Mouse (Mus musculus): ENCODE data around the gene AC129217.1.
"Not testable (repeated sequence)": the region's sequence is repeated elsewhere in the genome, so short reads cannot be mapped to it uniquely, and the experiment has no call there.

The AC129217.1 gene

DNA sequence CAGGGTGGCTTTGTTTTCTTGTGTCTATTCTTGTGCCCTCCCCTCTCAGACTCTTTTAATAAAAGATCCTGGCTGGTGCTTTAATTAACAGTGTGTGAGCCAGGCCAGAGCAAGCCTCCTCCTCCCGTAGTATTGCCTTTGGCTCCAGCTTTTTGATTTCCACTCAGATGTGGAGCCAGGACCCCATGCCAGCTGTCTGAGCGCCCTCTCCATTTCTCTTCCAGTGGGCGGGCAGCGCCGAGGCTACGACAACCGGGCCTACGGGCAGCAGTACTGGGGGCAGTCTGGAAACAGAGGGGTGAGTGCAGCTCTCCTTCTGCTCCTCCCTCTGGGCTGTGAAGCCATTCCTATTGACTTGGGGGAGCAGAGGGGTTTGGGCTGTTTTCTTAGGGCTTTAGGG is 1.1 kb downstream of the AC129217.1 start:
- no peak for DNase-seq (ENCODE audit: low spot score in 2 of 2)

DNA sequence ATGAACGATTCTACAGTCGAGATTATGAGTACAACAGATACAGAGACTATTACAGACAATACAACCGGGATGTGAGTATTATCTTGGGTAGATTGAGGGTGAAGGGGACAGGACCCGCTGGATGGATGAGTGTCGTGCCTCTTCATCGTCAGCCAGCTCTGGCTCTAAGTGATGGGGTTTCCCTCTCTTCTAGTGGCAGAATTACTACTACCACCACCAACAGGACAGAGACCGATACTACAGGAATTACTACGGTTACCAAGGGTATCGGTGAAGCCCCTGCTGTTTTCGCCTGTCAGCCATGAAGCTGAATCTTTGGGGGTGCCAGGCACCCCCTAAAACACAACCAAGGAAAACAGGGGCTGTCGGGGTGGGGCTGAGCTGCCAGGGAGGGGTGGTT is 1.7 kb downstream of the AC129217.1 start:
- DNase-seq (ENCODE audit: low spot score in 2 of 2), result no peak

DNA sequence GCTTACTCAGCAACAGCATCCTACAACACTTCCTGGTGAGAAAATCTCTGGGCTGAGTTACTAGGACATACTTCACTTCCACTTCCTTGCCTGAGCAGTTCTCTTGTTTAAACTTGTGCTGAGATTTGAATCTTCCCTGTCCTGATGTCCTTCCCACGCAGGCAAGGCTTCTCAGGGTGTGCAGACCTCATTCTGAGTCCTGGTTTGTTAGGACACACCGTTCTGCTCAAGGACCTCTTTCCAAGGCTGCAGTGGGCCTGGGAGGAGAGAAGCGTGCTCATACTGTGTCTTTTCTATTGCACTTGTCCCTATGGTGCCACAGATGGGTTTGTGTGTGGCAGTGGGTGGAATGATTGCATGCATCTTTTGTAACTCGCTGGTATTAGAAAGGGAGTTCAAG is 3.4 kb downstream of the AC129217.1 start:
- no peak for DNase-seq (ENCODE audit: low spot score in 2 of 2)

DNA sequence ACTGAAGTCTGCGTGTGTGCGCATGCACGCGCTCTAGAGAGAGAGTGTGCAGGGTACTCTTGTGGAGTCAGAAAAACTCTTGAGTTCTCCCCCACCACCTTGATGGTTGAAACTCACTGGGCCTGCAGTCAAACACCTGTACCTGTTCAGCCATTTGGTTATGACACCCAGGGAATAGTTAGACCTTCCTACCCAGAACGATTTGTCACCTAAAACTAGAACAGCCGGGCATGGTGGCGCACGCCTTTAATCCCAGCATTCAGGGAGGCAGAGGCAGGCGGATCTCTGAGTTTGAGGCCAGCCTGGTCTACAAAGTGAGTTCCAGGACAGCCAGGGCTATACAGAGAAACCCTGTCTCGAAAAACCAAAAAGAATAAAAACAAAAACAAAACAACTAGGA is 6.8 kb downstream of the AC129217.1 start:
- not testable (repeated sequence) for DNase-seq (ENCODE audit: low spot score in 2 of 2)

DNA sequence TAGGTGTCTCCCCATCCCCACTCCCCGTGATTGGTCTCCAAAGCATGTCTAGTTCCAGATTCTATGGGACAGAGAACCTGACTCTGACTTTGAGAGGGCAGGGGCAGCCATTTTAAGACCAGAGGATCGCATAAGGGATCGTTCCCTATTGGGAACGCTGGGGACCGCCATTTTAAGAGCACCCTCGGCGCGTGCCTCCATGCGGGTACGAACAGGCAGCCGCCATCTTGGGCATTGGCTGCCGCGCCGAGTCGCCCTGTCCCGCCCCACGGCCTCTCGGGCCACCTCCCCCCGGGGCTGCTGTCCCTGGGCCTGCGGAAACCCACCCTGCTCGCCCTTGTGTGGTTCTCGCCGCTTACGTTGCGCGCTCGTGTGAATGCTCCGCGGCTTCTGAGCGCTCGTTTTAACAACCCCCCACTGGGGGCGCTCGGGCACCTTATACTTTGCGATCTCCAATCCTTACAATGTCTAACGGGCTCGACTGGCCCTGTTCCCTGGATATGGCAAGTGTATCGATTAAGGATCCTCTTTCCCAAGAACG is 7.7 kb downstream of the AC129217.1 start, which contains the start of gene Bscl2:
Bscl2 (plus strand) TSS at position 217 of the 541 bp plus-strand sequence.
- DNase-seq (ENCODE audit: low spot score in 2 of 2), result peak; percentile 85 to 92

DNA sequence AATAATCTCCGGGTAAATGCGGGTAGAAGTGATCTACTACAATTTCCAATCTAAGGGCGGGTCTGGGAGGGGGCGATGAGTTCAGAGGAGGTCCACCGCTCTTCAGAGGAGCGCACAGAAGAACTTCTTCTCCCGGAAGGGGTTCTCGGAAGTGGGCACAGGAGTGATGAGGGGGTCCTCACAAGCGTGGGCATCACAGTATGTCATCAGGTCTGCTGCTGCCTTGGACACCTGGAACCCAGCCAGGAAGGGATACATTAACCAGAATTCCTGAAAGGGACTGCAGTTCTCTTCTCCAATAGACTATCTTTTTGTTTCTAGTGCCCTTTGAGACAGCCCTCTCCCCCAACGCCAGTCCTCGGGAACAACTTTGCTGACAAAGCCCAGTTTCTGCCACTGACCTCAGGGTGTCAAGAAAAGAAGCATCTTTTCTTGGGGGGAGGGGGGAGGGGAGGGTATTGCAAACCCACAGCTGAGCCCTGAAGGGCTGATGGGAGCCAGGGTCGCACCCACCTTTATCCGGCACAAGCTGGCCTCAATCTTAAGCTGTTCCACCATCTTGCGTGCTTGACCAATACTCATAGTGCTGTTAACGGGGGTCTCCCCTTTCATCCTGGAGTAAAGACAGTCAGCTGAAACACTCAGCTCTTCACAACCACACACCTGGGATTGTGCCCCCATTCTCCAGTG is 8.6 kb downstream of the AC129217.1 start:
- peak in 1 of 2 experiments; percentile 43 for DNase-seq (ENCODE audit: low spot score in 2 of 2)

DNA sequence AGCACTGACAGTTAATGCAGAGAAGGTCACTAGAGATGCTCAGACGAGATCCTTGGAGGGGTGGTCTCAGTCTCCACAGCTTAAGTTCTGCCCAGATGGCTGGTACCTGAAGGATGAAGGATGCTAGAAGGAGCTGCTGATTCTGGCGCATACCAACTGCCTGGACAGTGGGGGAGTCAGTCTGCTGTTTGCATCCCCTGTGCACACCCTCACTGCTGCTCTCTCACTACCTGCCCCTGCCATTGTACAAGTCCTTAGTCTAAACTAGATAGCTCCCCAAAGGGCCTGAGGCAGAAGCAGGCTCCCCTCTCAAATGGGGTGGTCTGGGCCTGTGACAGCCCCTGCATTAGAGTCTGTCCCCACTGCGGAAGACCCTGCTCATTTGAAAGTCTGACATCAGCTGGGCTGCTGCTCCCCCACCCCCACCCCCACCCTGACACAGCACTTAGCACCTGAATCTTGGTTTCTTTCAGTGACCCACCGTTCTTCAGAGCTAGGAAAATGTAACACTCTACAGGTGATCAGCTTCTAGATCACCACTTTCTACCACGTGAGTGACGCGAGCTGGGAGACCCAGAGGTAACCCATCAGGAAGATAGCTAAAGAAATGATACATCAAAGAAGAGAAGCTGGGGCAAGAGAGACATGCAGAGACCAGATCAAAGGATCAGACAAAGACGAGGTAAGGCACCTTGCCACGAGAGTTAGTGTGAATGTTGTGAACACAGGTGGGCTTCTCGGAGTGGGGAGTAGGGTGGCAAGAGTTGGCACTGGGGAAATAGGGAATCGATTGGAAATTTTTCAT is 9.7 kb downstream of the AC129217.1 start, which contains the start of gene Gng3:
Gng3 (minus strand) TSS at position 92 of the 805 bp plus-strand sequence.
- peak; percentile 90 for DNase-seq (ENCODE audit: low spot score in 2 of 2)

DNA sequence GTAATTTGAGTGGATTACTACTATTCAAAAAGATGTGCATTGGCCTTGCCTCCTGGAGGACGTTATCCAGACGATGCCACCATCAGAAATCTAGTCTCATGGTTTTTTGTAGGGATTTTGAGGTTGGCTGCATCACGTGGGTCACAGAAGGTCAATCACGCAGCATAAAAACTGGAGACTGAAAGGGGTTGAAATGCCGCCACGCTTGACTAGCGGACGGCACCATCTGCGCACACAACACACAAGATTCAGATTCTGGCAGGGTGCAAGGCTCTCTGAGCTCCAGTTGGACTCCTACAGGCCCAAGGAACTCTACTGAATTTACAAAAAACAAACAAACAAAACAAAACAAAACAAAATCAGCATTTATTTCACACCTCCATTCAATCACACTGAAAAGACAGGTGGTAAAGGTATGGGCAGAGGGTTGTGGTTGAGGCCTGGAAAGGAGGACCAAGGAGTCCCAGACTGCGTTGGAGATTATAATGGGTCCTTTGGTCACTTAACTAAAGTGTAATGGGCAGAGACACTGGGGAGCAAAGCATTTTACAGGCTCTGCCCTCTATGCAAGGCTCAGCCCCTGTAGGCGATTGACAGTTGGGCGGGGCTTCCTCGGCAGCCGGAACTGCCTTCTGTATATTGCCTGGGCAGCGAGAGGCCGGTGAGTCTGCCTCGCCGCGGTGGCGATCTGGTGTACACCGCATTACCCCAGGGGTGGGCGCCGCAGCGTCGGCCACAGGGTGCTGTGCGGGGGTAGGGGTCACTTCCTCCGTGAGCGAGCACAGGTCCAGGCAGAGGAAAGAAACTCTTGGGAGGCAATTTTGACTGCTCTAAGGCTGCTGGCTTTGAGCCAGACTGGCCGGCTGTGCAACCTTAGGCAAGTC is 10.6 kb downstream of the AC129217.1 start:
- peak; percentile 78 to 82 for DNase-seq (ENCODE audit: low spot score in 2 of 2)

DNA sequence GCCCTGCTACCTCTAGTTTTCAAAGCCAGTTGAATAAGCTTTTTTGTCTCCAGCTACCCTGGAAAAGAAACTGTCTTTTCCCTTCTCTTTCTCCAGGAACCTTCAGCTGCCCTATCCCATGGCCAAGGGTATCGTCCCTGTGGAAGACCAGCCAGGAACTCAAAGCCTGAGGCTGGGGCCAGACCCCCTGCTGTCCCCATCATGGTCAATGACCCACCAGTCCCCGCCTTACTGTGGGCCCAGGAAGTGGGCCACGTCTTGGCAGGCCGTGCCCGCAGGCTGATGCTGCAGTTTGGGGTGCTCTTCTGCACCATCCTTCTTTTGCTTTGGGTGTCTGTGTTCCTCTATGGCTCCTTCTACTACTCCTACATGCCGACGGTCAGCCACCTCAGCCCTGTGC is 11.4 kb downstream of the AC129217.1 start:
- no peak for DNase-seq (ENCODE audit: low spot score in 2 of 2)

DNA sequence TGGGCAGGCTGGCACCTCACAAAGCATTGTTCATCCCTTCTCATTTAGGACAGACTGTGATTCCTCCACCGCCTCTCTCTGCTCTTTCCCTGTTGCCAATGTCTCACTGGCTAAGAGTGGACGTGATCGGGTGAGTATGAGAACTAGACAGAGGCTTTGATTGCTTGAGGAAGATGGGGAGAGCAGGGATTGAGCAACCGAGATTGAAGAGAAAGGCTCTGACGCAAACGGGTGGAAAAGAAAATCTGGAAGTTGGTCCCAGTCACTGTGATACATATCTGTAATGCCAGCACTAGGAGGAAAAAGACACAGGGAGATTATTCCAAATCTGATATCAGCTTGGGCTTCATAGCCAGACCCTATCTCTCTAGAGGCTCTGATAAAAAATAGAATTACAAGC is 13.4 kb downstream of the AC129217.1 start:
- no peak for DNase-seq (ENCODE audit: low spot score in 2 of 2)

DNA sequence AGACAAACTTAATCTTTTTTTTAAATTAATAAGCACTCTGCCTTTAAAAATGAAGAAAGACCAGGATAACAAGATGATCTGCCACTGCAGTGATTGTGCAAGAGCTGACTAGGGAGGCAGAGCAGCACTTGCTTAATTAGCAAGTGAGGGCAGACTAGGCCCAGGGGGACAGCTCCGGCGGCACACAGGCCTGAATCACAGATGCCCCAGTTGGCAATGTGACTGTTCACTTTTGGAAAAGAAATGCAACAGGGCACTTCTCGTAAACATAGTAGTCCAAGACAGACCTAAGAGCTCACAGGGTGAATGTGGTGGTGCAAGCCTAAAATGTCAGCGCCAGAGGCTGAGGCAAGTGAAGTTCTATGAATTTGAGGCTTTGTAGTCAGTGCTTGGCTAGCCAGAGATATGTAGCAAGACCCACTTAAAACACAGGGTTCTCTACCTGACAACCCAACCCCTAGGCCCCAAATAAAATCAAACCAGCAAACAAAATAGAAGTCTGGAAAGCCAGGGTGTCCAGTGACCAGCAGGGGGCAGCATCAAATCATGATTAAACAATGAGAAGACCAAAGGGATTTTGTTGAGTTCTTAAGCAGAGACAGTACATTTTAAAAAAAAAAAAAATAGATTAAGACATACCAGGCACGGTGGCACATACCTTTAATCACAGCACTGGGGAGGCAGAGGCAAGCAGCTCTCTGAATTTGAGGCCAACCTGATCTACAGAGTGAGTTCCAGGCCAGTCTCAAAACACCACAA is 15.0 kb downstream of the AC129217.1 start:
- DNase-seq (ENCODE audit: low spot score in 2 of 2), result peak; percentile 85 to 88

DNA sequence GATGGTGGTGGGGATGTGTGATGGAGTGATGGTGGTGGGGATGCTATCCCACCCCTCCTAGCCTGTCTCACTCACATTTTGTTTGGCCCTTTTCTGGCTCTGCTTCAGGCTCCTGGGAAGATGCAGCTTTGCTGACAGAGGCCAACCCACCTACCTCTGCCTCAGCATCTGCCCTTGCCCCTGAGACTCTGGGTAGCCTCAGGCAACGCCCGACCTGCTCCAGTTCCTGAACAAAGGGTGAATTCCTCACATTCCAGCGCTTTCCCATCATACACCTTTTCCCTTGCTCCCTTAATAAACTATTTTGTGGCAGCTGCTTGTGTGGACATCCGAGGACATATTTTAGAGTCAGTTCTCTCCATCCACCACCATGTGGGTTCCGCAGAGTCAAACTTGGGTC is 18.8 kb downstream of the AC129217.1 start:
- no peak for DNase-seq (ENCODE audit: low spot score in 2 of 2)

DNA sequence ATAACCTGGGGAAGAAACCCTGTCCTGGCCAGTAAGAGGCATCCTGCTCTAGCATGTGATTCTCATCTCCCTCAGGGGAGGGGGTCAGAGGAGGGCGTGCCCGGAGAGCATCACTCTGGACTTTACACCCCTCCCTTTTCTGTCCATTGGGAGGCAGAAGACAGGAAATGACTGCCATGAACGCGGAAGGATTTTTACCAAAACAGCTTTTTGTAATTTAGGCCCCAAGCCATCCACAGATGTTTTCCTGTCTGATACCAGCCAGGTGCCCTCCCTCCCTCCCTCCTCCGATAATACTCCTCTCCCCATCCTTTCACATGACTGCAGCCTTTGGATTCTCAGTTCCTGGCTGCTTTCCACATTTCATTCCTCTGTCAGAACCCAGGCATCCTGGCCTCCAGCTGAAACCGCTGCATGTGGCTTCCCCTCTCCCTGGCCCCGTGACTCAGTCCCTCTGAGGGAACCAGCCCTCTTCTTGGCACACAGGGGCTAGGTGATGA is 20.9 kb downstream of the AC129217.1 start, which contains the start of gene Lrrn4cl:
Lrrn4cl (plus strand) TSS at position 367 of the 500 bp plus-strand sequence.
- DNase-seq (ENCODE audit: low spot score in 2 of 2), result no peak

DNA sequence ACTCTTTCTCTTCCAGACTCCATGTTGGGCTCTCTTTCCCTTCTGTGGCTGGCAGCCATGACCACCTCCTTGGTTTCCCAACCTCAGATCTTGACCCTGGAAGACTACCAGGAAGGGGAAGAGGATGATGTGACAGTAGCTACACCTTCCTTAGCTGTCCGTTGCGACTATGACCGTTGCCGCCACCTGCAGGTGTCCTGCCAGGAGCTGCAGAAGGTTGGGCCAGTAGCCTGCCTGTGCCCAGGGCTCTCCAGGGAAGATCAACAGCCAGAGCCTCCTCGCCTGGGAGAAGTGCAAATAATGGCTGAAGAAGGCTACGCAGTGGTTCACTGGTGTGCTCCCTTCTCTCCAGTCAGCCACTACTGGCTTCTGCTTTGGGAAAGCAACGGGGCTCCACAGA is 22.1 kb downstream of the AC129217.1 start:
- no peak for DNase-seq (ENCODE audit: low spot score in 2 of 2)

DNA sequence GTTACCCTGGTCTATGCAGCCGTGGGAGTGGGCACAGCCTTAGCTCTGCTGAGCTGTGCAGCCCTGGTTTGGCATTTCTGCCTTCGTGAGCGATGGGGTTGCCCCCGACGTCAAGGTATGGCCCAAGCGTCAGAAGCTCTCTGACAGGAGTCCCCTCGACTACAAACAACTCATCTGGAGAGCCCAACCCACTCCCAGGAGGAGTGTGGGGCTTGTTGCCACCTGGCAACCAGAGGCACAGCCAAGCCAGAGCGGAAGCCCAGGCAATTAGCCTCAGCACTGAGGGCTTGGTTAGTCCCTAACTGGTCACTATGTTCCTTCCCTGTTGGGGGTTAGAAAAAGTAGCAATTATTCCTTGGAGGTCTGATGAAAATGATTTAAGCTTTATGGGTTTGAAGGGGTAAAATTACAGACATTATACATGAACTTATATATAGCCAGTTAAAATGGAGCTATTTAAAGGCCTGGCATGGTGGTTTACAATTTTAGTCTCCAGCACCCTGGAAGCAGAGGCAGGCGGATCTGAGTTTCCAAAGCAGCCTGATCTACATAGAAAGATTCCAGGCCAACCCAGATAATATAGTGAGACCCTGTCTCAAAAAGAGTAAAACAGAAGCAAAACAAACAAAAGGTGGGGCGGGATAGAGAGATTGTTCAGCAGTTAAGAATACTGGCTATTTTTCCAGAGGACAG is 22.8 kb downstream of the AC129217.1 start:
- no peak for DNase-seq (ENCODE audit: low spot score in 2 of 2)

DNA sequence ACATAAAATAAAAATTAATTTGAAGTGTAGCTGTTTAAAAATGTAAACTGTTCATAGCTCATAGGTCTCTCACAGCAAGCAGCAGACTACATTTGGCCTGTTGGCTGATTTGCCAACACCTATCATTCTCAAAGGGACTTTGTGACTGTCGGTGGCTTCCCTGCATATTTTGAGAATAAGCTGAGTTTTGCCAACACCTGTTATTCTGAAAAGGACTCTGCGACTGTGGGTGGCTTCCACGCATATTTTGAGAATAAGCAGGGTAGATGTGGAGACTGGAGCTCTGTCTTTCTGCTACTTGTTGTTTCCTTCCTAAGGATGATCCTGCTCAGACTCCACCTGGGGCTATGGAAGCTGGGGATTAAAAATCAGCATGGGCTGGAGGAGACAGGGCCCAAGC is 23.5 kb downstream of the AC129217.1 start:
- no peak for DNase-seq (ENCODE audit: low spot score in 2 of 2)

DNA sequence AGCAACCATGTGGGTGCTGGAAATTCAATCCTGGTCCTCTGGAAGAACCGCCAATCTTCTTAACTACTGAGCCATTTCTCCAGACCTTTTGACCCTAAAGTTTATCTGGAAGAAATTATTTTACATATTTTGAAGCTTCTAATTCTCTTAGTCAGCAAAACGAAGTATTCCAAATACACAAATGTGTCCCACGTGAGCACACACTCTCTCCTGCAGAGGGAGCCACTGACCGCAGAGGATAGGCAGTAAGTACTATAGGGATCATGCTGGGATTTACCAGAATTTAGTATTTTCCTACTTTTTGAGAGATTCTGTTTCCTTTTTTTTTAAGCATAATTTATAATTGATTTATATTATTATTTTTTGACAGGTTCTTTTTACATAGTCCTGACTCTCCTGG is 28.1 kb downstream of the AC129217.1 start:
- no peak for DNase-seq (ENCODE audit: low spot score in 2 of 2)

DNA sequence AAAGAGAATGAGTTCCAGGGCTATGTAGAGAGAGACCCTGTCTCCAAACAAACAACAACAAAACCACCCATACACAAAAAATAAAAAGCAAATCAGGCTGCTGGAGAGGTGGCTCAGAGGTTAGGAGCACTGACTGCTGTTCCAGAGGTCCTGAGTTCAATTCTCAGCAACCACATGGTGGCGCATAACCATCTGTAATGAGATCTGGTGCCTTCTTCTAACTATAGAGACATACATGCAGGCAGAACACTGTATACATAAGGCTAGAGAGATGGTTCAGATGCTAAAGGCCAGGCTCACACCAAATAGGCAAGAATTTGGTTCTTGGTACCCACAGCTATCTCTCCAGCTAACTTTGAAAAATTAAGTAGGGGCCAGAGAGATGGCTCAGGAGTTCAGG is 29.4 kb downstream of the AC129217.1 start:
- peak in 1 of 2 experiments; percentile 48 for DNase-seq (ENCODE audit: low spot score in 2 of 2)

DNA sequence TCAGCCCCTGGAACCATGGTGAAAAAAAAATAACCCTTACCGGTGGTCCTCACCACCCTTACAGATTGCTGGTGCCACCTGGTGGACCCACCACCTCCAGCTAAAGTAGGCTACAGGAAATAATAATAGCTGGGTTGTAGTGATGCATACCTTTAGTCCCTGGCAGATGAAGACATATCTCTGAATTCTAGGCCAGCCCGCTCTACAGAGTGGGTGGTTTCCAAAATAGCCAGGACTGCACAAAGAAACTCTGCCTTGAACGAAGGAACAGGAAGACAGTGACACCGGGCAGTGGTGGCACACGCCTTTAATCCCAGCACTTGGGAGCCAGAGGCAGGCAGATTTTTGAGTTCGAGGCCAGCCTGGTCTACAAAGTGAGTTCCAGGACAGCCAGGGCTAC is 34.7 kb downstream of the AC129217.1 start:
- DNase-seq (ENCODE audit: low spot score in 2 of 2), result peak in 1 of 2 experiments; percentile 33

DNA sequence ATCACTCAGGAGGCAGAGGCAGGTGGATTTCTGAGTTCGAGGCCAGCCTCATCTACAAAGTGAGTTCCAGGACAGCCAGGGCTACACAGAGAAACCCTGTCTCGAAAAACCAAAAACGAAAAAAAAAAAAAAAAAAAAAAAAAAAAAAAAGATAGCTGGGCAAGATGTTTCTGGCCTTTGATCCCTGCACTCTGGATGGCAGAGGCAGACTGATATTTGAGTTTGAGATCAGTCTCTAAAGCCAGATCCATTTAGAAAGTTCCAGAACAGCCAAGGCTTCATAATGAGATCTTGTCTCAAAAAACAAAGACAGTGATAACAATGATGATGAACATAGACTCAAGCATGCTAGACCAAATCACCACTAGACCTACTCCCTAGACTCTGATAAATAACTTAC is 40.8 kb downstream of the AC129217.1 start:
- not testable (repeated sequence) for DNase-seq (ENCODE audit: low spot score in 2 of 2)

Measured in right cerebral cortex, adult 2 months (tissue).